Mouse (Mus musculus) c-Kit-negative CD71-positive TER-119-positive erythroid progenitor cells, embryonic 14.5 days (primary cell): ENCODE measurements around the gene Itm2b.

ENCODE experiments used
- DNase-seq: peaks from one replicate; pipeline ENCODE4 v3.0.0-alpha.2; 2013; ENCODE audit warnings: low read depth, low spot score

The Itm2b gene

DNA sequence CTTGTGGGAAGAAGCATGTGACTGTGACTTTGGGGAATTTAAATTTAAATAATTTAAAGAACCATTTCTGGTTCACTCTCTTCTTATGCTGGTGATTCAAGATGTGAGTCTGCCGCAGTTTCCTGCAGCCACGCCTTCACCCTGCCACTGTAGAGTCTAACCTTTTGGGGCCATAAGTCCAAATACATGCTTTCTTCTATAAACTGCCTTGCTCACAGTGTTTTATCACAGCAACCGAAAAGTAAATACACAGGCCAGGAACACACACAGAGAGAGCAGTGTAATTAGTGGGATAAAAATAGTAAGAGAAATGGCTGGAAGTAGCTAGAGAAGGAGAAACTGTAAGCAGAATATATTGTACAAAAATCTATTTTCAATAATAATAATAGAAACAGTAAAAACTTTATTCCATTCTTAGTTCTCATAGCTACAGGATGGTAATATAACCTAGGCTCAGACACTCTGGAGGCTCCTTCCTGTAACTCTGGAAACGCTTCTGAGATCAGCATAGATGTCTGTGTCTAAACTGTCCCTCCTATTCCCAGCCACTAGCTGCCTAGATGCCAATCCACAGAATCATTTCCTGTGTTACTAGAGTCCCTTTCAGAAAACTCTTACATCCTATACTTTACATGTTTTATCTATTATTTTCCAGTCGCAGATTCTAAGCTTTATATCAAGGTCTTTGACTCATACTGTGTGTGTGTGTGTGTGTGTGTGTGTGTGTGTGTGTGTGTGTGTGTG lies 9.3 kb upstream of the Itm2b start:
- DNase-seq: no peak

DNA sequence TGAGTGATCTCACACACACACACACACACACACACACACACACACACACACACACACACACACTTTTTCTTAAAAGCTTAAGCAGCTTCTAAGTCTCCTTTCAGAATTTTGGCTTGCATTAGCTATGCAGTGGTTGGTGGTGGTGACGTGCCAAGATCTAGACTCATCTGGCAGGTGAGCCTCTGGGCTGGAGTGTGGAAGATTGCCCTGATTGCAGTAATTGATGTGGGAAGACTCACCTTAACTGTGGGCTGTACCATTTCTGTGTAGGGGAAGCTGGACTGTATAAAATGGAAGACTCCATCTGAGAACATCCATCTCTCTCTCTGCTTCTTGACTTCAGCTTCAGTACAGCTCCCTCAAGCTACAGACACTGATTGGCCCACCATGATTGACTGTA lies 6.4 kb upstream of the Itm2b start:
- DNase-seq: no peak

DNA sequence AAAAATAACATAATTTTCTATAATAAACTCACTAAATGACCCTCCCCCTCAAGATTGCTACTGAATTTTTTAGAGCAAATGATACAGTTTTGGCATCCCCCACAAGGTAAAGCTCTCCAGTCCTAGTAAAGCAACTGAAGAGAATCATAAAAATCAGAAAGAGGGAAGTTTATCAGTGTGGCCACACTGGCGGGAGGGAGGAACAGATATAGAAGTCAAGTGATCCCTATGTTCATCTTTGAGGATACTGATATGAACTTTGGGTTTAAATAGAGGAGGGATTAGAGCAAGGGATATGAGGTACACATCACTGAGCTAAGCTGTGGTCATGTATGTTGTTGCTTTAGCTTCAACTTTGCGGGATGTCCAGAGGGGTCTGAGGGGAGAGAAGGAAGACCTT lies 5.1 kb upstream of the Itm2b start:
- DNase-seq: no peak

DNA sequence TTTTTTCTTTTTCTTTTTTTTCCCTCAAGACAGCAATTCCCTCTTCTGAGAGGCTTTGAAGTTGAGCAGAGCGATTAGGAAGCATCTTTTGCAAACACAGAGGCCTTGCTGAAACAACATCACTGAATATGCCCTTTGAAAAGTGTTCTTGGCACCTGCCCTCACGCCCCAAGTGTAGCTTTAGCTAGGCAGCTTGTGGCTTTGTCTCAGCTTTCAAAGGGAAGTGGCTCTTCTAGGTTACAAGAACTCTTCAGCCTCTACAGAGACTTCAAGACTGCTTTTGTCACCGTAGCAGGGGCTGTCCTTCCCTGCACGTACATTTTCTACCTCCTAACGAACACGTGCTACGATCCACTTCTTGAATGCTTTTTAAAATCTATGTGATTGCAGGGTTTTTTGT lies 4.0 kb upstream of the Itm2b start:
- no peak for DNase-seq

DNA sequence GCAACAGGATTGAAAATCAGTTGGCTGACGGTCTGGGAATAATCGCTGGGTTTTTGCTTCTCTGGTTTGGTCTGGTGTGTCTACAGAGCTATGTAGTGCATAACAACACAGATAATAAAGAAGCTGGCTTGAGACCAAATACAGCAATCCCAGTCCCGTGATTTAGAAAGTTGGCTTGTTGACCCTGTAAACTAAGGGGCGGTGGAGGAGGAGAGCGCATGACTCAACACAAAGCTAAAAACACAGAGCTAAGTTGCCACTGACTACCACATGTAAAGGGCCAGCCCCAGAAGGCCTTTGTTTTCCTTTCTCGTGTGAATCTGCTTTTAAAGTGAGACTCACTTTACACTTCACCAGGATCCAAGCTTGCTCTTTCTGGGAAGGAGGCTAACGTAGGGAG lies 3.5 kb upstream of the Itm2b start:
- no peak for DNase-seq

DNA sequence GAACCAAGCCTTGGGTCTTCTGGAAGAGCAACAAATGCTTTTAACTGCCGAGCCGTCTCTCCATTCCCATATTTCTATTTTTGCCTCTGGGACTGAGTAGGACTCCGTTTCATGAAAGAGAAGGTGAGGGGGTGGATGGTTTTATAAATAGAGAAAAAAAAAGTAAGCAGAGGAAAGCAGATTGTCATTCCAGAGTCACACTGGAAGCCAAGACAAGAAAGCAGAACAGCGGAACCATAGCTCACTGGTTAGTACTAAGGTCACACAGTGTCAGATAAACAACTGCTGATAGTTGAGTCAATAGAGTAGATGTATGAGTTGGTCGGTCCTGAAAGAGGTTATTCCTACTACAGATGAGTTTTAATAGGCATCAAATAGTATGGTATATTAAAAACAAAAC lies 1.4 kb upstream of the Itm2b start:
- no peak for DNase-seq

DNA sequence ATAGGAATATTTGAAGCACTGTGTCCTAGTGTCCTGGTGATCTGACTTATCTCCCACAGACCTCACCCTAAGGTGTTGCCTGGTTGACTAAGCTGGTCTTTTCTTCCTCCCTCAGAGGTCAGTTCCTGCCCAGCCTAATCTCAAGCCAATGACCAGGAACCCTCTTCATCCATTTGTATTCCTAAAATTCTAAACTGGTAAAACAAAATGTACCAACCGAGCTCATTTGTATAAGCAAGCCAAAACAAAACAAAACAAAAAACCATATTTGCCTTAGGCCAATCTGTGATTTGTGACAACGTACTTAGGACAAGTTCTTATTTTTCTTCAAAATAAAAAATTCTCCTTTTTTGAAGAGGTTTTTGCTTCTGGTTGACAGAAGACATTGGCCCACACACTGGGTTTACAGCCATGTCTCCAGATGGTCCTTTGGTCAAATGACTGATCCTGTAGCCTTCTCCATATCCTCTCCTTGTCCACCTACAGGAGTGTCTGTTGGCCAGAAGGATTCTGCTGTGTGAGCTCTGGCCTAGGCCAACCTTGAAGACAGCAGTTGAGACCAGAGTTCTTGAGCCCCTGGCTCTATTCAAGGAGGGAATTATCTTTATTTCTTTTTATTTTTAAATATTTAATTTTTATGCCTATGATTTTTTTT lies 758 bp upstream of the Itm2b start:
- no peak for DNase-seq

DNA sequence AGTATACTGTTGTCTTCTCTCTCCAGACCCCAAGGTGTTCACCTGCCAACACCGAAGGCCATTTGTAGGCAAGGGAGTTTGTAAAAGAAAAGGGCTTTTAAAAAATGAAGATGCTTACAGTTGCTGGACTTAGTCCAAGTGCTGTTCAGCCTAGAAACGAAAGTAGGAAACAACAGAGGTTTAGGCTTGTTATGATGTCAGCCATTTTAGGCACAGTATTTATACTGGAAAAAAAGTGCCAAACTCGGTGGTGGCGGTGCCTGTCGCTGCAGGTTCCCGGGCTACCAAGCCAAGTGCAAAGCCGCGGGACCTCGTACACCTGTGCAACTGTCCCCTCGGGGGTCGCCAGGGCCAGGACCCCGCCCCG lies 560 bp downstream of the Itm2b start:
- DNase-seq: peak; percentile 30

DNA sequence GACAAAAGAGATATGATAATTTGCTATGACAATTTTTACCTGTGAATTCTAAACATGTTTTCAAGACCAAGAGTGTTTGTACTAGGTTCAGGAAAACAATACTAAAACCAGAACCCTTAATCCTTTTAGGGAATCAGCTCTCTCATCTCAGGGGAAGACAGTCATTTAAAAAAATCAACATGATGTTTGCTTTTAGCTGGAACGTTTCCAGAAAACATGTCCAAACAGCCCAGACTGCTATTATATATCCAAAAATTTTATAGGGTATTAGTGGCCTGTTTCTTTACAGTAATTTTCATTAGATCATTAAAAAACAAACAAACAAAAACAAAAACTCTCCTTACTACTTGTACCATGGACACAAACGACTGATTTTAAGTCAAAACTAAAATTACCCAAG lies 1.3 kb downstream of the Itm2b start:
- DNase-seq: no peak

DNA sequence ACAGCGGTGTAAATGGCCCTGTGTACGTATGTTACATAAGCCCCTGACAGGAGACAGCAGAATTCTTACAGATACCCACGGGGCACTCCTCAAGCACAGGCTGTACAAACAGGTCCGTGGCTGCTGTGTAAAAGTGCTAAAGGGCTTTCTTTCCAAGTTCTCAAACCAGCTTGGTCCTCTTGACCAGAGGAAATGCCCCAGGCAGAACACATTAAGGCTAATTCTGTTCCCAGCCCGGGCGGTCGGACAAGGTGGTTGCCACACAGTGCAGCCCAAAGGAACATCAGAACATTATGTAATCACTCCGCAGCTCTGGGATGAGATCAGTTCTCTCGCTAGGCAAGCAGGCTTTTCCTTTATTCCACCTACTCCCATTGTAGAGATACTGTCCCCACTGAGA lies 2.4 kb downstream of the Itm2b start:
- DNase-seq: no peak

DNA sequence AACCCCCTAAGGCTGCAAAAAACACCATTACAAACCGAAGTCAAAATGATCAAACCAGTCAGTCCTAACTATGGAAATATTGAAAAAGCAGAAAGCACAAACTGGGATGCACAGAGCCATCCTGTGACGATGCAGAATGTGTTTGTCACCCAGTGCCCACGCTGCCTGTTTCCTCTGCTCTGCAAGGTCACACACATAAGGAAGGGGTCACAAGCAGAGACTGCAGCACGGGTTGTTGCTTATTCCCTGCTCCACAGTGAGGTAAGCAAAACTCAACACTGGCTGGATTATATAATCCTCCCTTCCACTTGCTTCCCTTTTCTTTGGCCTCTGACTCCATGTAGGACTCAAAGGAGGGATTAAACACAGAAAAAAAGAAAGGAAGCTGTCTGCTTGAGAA lies 3.5 kb downstream of the Itm2b start:
- DNase-seq: no peak

DNA sequence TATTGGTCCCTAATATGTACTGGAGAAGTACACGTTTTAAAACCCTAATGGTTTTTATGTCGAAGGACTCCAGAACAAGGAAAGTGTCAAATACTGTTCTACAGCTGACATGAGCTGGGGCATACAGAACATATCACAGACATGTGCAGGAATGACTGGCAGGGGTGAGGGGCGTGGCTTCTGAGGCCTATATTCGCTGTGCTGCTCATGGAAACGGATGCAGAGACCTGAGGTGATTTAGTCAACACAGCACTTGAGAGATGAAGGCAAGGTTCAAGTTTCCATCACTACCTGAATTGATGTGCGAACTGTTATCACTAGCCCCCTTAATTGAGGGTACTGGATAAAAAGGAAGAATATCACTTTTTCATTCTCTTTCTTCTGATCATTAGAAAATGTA lies 7.3 kb downstream of the Itm2b start:
- no peak for DNase-seq

DNA sequence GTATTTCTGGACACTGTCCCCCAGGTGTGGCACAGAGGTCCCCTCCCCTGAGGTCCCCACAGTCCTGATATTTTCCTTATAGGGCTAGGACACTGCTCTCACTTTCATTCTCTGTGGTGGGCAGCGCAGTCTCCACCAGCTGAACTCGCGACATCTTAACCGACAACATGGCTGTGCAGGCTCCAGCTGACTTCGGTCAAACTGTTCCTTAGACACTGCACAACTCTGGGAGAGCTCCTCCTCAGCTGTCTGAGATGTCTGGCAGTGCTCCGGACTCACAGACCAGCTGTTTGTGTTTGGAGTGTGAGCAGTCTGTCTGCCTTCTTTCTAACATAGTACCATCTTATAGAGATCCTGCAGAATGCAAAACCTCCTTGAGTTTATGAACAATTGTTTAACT lies 8.2 kb downstream of the Itm2b start:
- DNase-seq: no peak

DNA sequence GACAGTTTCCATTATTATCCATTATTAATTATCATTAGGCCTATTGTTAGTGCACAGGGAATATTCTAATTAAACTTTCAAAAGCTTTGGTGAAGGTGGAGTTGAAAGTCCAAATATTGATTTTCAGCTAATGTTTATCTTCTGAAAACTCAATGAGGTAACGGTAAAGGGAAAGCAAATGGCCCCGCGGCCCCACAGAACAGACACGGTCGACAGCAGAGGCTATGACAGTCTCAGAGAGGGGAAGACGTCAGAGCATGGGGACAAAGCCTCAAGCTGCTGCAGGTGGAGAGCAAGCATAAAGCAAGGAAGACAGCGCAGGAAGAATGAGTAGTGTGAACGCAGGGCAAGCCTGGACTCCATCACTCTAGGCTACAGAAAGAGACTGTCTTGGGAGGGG lies 9.2 kb downstream of the Itm2b start:
- no peak for DNase-seq

DNA sequence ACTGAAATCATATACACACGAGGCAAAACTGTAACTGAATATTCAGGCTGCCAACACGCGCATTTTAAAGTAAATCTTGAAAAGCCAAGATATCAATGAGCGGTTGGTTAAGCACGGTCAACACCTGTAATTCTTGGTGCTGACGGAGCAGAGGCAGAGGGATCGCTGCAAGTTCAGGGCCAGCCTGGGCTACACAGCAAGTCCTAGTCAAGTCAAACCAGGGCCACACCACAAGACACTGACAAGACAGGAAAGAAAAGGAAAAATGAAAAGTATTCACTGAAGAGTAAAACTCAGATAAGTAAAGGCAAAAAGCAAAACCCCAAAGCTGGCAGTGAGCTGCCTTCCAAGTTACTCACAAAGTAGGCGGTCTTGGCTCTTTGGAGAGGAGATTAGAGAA lies 9.6 kb downstream of the Itm2b start:
- no peak for DNase-seq

DNA sequence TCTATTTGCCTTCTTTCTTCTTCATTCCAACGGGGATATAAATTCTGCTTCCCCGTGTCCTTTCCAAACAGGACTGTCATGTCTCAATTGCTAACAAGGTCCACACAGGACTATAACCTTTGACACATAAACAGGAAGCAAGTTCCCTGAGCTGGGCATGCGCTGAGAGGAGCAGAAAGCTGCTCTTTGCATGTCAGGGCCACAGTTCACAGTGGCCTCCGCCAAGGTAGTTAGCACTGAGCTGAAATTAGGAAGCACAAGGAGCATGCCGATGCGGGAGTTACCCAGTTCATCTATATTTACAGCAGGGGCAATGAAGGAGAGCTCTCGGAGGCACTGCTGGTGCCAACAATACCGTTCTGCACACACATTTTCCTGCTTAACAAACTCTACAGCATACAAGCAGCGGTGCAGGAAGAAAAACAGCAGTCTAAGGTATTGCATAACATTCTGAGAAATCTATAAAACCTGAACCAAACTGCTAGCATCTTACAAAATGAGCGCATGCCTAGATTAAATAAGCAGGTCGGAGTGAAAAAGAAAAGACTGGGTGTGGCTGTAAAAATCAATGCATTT lies 10.7 kb downstream of the Itm2b start:
- no peak for DNase-seq

DNA sequence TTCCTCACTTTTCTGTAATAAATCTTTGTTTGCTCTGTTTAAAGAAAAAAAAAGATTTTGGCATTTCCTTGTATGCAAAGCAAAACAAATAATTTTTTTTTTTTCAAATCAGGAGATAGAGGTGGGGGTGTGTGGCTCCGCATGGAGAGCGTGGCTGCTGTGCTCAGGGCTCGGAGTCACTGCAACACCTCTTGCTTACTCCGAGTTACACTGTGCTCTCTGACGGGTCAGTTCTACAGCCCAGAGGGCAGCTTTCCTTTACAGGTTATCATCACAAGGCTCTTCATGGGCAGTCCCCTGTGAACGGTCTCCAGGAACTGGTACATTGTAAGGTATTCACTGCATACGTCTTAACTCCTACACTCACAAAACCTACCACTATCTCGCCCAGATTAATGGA lies 11.5 kb downstream of the Itm2b start:
- DNase-seq: no peak

DNA sequence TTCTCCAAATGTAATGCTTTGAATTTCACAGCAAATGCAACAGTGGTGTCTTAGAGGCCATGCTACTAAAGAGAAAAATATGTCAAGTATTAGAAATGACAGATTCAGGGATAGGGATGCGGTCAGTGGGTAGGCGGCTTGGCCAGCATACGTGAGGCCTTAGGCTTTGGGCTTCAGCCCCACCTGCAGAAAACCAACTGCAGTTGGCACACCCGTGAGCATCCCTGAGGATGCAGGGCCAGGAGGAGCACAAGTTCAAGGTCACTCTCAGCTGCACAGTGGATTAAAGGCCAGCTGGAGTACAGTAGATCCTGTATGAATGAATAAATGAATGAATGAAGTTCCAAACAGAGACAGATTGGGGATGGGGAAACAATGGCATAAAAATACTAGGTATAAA lies 12.1 kb downstream of the Itm2b start:
- DNase-seq: no peak

DNA sequence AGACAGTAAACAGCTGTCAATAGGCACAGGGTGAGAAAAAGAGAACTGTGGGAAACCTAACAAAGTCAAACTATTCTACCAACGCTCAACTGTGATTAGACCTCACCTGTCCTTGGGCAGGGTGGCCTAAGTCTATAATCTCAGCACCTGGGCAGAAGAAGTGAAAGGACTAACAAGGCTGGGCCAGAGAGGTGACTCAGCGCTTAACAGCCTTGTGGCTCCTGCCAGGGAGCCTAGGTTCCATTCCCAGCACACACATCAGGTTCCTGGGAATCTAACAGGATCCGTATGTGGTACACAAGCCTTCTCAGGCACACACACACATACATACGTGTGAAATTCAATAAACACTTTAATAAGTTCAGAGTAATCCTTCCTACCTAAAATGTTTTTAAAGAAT lies 13.5 kb downstream of the Itm2b start:
- DNase-seq: no peak

DNA sequence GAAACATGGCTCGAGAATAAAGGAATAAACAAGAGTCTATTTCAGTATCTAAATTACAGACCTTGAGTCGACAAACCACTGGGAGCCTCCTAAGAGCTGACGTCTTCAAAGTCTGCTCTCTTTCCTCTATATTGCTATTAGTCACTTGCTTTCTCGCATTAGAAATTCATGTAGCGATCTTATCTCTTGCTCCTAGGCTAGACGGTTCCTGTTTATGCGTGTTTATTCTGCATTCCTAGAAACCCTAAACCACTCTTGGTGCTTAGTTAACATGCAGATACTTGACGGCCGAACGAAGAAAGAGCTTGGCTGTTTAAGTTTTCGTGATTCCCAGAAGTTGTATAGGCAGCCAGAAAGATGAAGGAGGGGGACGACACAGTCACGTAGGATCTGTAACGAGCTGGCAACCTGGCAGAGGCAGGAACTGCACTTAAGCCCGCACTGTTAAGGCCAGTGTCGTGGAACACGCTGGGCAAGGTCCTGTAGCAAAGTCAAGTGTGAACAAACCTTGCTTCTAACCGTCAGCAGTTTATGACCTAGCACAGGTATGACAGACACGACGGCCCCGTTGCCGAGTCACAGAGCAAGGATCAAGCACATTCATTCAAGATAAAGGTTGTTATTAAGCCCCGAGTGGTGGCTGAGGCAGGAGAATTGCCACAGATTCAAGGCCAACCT lies 14.3 kb downstream of the Itm2b start:
- DNase-seq: no peak

DNA sequence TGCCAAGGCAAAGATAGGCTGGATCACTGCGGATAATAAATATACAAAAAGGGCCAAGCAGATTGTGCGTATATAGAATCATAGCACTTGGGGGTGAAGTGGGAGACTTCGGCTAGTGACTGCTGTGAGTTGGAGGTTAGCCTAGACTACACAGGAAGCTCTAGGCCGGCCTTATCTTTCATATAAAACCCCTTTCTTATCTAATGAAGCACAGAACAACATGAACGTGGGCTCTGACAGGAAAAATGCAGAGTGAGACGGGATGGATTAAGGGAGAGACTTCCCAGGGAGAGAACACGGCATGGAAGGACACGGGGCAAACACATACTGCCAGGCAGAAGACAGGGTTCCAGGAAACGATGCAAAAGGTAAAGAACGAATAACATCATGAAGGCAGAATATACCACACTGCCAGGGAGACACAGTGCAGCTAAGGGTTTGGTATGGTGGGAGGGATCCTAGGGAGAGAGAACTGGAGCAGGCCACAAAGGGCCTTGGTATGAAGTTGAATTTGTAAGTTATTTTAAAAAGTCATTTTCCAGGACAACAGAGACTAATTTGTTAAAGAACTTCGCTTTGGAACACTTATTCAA lies 14.9 kb downstream of the Itm2b start:
- DNase-seq: no peak

DNA sequence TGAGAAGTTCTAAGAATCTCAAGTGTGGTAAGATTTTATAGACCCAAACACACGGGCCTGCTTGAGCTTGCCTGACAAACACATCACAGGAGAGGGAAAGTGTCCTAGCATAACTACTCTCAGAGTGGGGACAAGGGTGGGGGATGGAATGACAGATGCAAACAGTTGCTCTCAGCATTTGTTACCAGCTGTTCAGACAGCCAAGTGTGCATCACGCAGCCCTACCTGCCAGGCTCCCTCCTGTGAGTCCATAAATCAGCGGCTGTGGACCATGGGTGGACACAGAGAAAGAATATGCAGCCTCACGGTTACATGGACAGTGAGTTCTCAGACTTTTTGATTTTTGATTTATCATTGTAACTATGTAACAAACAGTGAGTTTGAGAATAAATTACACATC lies 15.5 kb downstream of the Itm2b start:
- no peak for DNase-seq

DNA sequence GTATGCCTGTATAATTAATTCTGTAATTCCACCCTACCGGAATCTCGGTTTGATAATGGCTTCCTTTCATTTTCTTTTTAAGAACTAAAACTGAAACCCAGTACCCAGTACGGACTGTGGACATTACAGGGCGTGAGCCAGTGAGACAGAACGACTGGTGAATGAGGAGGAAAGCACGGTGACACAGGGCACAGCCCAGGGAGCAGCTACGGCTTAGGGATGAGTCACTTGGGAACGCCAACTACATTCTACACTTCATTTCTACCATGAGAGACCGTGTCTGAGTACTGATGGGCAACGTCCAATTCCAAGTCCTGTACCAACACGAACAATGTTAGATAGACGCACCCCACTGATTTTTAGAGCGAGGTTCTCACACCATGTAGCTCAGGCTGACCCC lies 16.1 kb downstream of the Itm2b start:
- DNase-seq: no peak
